Mouse (Mus musculus): ENCODE measurements around the gene Ppm1h. TPM values are rescaled to one million over a fixed set of nuclear protein-coding genes. Genes with fewer than 3 reads are reported as not detected.
A peak's percentile ranks its signal among the peaks of the same experiment; 100 is the strongest.

Gene Ppm1h
- total RNA-seq, 2 experiments from 2014 or later = 1.1 to 2.6 TPM

DNA sequence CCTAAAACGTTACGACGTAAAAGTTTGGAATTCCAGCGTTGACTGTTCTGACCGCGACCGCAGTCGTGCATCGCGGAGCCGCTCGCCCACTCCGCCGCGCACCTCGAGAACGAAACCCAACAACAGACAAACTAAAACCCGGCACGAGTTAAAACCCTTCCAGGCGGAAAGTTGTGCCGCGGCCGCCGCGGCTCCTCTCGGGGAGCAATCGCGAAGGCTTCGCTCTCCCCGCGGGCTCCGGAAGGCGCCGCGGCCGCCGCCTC is 306.6 kb downstream of the Ppm1h start:
- DNase-seq = peak in 1 of 2 experiments; percentile 24
- intact Hi-C loops (cut with DNase I) = no loop called here

DNA sequence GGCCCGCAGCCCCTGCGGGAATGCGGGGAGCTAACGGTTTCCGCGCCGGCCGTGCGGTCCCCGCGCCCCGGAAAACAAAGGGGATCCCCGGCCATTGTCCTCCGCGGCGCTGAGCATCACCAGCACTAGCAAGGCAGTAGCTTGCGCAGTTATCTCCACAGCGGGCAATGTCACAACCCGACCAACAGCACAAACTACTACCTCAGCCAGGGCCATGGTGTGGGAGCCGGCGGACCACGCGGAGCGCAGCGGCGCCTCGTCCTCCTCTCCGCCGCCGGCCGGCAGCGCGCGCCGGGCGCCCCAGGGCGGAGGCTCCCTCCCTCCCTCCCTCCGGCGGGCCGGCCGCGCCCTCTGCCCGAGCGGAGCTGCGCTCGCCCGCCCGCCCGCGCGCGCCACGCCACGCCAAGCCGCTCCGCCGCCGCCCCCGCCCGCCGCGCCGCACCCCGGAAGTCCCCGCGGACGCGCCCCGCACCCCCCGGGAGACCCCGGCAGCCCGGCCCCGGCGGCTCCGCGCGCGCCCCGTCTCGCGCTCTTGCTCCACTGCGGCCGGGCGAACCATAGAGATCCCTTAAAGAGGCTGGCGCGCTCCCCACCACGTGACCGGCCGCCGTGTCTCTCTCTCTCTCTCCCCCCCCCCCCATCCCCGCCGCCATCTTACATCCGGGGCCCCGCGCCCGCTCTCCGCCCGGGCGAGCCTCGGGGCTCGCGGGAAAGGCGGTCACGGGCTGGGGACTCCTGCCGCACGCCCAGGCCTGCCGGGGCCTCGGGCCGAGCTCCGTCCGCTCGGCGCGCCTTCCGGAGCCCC is 307.2 kb downstream of the Ppm1h start:
- DNase-seq = peak; percentile 81 to 83
- intact Hi-C loops (cut with DNase I) = no loop called here

DNA sequence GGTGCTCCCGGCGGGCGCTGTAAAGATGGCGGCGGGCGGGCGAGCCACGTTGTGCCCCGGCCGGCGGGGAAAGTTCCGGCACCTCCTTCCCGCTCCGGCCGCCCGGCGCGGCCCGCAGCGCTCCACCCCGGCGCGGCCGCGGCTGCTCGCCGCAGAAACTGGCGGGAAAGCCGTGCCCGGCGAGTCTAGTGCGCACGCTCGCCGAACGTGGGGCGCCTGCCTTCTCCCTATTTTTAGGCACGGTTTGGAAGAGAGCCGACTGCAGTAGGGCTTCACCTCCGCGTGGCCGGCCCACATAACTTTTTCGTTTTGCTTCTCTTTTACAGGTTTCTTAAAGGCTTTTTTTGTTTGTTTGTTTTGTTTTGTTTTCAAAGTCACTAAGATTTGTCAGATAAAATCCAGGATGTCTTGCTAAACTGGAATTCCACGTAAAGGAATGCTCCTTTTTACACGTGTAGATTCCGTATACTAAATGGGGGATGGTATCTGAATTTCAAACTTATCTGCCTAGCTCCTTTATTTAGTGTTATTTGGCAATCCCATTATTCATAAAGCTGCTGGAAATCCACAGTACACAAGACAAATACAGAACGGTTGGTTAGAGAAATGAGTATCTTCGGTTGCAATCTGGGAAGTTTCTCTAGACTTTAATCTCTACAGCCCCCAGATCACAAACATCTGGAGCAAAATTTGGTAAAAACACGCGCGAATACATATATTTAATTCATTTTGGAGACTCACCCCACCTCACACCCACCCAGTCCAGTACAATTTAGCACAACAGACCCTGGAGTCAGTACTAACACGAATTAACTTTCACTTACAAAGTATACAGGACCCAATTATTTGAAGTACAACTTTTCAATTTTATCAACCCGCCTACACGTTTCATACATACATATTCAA is 308.0 kb downstream of the Ppm1h start:
- intact Hi-C loops (cut with DNase I) = no loop called here
- DNase-seq = peak; percentile 77 to 78

DNA sequence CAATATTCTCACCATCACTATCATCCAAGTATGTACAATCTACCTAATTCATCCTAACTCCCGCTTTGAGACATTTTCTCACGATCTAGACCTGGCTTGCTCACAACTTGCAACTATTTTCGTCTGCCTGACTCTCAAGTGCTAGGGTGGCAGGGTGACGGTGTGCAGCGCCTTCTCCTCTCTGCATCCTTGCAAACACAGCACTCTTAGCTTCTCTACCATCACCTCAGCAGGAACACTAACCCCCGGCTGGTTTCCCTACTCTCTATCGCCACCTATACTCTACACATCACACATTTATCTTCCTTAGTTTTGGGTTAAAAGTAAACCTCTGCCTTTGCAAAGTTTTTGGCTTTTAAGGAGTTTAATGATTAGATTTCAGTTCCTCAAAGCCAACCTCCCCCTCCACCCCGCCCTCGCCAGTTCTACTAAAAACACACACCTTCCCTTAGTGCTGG is 309.1 kb downstream of the Ppm1h start:
- intact Hi-C loops (cut with DNase I) = loop anchor here (1.0 kb wide), 1 partner anchor 181 kb away; no protein-coding TSS in a partner anchor
- no peak for DNase-seq

DNA sequence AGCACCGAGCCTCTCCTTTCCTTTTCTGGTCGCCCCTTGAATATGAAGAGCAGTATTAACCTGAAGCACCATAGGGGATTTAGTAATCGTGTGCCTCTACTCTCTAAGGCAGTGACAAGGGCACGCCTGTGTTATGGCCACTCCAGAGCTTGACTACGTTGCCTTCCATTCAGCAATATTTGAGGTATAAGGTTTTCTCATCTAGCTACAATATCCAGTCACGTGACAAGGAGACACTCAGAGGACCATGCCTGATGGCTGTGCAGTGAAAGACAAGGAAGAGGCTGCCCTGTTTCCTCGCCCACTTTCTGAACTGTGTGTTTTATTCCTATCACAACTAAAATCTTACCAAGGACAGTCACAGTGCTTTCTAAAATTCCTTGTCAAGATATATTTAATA is 309.8 kb downstream of the Ppm1h start:
- DNase-seq = no peak
- intact Hi-C loops (cut with DNase I) = loop anchor here (1.0 kb wide), 1 partner anchor 182 kb away; no protein-coding TSS in a partner anchor

DNA sequence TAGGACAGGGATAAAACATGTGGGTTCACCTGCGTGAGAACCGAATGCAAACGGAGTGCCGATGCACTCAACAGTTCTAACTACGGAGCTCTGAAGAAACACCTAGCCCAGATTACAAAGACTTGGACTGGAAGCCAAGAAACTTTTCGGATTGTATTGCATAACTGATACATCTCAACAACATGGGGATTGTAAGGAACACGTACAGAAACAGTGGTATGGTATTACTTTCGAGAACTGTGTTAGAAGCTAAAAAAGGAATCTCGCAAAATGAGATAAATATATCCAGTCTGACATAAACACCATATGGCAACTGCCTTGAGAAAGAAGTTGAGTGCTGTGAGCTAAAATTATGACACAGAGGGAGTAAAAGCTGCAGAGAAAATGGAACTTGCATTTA is 311.4 kb downstream of the Ppm1h start:
- intact Hi-C loops (cut with DNase I) = no loop called here
- no peak for DNase-seq

DNA sequence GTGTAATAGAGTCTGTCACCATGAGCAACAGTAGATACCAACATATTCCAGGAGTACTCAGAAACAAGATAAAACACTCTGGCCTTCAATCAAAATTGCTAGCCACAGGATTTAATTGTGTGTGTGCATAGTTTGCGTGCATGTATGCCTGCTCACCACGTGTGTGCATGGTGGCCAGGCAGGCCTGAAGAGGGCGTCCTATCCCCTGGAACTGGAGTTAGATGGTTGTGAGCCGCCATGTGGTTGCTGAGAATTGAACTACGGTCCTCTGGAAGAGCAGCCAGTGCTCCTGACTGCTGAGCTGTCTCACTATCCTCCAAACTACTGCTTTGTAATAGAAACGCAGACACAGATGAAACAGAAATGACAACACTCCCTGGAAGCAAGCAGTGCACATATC is 312.0 kb downstream of the Ppm1h start:
- intact Hi-C loops (cut with DNase I) = no loop called here
- DNase-seq = no peak

DNA sequence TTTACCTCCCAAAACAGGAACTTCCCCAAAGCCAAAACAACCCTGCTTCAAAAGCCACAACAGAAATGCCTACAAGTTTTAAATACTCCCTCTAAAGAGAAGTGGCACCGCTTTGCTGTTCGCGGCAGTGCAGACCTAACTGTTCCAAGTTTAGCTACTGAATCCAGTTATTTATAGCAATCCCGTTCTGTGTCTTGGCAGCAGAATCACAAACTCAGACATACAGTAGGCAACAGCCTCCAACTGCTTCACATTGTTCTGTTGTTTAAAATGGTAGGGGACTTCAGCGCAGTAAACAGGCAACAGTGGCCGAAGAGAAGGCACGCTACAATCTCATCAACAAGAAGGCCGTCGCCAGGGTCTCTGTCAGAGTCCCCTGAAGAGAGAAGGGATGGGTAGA is 312.5 kb downstream of the Ppm1h start:
- intact Hi-C loops (cut with DNase I) = no loop called here
- DNase-seq = no peak

DNA sequence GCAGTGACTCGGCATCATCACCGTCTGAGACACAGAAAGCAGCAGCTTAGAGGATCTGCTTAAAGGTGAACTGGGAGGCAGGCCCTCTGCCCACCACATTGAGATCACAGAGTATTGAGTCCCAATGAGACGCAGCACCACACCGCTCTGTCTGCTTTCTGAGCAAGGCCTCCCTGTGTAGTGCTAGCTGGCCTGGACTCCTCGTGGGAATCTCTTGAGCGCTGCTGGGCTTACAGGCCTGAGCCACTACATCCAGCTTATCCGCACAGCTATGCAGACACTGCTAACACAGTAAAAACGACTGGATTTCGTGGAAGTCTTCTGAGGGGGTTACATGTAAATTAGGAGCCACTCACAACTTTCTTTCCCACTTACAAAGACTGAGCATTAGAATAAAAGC is 313.1 kb downstream of the Ppm1h start:
- no peak for DNase-seq
- intact Hi-C loops (cut with DNase I) = no loop called here

DNA sequence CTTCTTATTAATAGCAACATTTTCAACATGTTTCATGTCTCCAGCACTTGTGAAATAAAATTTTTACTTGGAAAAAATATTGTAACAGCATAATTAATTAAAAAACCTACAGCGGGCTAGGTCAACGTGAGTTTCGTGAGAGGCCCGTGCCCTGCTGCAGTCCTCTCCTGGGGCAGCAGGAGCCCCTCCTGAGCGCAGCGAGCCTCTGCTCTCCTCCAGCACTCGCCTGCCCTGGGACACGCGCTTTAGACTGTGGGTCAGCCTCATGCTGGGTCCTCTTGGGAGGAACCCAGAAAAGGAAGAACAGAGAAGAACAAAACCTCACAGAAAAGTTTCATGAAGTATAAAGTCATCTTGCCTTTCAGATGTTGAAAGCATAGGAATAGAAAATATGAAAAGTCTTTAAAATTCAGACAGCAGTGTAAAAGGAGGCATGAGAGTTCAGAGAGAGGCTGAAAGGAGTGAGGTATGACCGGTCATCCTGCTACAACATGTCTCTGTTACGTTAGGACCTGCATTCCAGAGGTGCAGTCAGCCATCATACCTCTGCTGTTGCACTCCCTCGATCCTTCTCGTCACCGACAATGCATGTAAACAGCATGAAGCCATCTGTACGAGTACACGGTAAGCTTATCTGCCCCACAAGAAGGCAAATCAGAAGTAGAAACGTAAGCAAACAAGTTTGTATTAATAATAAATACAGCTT is 316.0 kb downstream of the Ppm1h start:
- intact Hi-C loops (cut with DNase I) = no loop called here
- no peak for DNase-seq

Small RNA genes within 50 kb of the gene (microRNA-seq; reads per million reads assigned to microRNA genes)
- 0 reads per million in 2 experiments for gene Mir6412
- 0 reads per million in 2 experiments for gene Mir8104
- 64,737 to 82,653 reads per million in 2 experiments for gene Mirlet7i

Other genes starting within 250 kb of the Ppm1h start
- gene Avpr1a, start 230.3 kb upstream of the Ppm1h start, total RNA-seq (2021) = under 1 TPM; 0.39 to 0.69 TPM